Mouse (Mus musculus) intestine, postnatal 0 days (tissue): ENCODE results near the gene Pafah2. TPM values are rescaled to one million over a fixed set of nuclear protein-coding genes. Genes with fewer than 3 reads are reported as not detected.
A peak's percentile ranks its signal among the peaks of the same experiment; 100 is the strongest.

Experiments used
- ATAC-seq: fragments of 200-750 bp; cut with Nextera tagmentation; 2 replicates; pipeline ENCODE4 v1.8.0; 2017; ENCODE audit warnings: mild to moderate bottlenecking, moderate TSS enrichment, moderate library complexity
- H3K27ac ChIP-seq: fragments of 300-500 bp; sonication (generic); 2 replicates; pipeline ENCODE4 v1.5.1; 2014; ENCODE audit warnings: mild to moderate bottlenecking, low read depth, low read length, moderate library complexity
- H3K27me3 ChIP-seq: fragments of 300-500 bp; sonication (generic); replicated peaks from 2 replicates; pipeline ENCODE4 v1.6.1; 2014; ENCODE audit warnings: low read length, mixed read lengths; ENCODE audit not compliant: control insufficient read depth, insufficient read depth
- H3K36me3 ChIP-seq: fragments of 300-500 bp; sonication (generic); 2 replicates; pipeline ENCODE4 v1.6.1; 2014; ENCODE audit warnings: mild to moderate bottlenecking, moderate library complexity; ENCODE audit not compliant: control insufficient read depth, insufficient read depth
- H3K4me1 ChIP-seq: fragments of 300-500 bp; sonication (generic); replicated peaks from 2 replicates; pipeline ENCODE4 v1.6.1; 2014; ENCODE audit warnings: antibody characterized with exemption, low read length, mixed read lengths; ENCODE audit not compliant: control insufficient read depth, insufficient read depth
- H3K4me2 ChIP-seq: fragments of 300-500 bp; sonication (generic); replicated peaks from 2 replicates; pipeline ENCODE4 v1.6.1; 2014; ENCODE audit warnings: low read depth, mild to moderate bottlenecking, moderate library complexity
- H3K4me3 ChIP-seq: fragments of 300-500 bp; sonication (generic); 2 replicates; pipeline ENCODE4 v1.5.1; 2014; ENCODE audit warnings: low read depth, low read length
- H3K9ac ChIP-seq: fragments of 300-500 bp; sonication (generic); 2 replicates; pipeline ENCODE4 v1.6.1; 2014; ENCODE audit warnings: mild to moderate bottlenecking, low read depth, low read length
- H3K9me3 ChIP-seq: fragments of 300-500 bp; sonication (generic); 2 replicates; pipeline ENCODE4 v1.6.1; 2016; ENCODE audit warnings: mixed run types; ENCODE audit not compliant: control insufficient read depth
- CTCF ChIP-seq: sonication (generic); IDR thresholded peaks from 2 replicates; pipeline ENCODE4 v1.5.1; 2016; ENCODE audit warnings: low read depth, mild to moderate bottlenecking, control low read depth, antibody characterized with exemption, moderate library complexity
- WGBS: fragments of 180-500 bp; shearing (Covaris S2); extraction: QIAGEN DNeasy Blood & Tissue Kit; methylation state at CpG from one replicate; pipeline ENCODE4 v1.1.7; 2014; 5-methylcytosine and 5-hydroxymethylcytosine counted together
- polyA plus RNA-seq: library from polyadenylated mRNA; unstranded; fragments of >200 nt; fragmentation: Nextera tagmentation; extraction: Ambion mirVana; gene quantifications from 2 replicates; pipeline ENCODE4 v1.2.1, GENCODE M21; 2015

Gene Pafah2
- polyA plus RNA-seq, result 39.8 and 49.2 TPM in 2 replicates

DNA sequence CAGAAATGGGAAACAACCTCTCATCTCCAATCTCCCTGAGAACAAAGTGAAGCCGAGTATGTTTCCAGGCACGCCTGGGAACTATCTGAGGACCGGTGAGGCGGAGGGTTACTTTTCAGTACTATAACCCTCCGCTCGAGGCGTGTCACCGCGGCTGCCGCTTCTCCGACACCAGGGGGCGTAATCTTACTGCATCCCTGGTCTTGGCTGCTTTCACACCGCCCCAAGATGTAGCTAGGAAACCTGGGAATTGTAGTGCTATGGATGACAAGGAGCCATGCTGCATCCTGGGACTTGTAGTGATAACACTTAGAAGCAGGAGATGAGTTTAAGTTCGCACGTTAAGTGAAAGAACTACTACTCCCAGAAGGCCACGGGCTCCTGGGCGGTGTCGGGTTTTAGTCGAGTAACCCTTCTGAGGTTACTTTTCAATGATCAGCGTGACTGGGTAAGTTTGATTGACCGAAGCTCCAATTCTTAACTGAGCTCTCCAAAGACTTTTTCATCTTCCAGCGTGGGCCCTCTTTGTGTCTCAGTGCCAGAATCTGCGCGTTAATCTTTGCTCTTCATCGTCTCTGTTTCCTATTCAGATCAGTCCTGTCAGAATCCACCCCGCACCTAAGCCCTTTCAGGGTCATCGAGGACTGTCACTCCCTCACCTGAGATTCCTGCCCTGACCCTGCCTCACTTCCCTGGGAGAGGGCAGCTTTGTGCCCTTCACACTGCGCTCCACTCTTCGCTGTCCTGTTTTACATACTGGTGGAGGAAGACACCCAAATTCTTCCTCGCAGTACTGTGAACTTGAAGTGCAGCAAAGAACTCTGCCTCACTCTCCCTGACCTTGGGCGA is at the start of gene Pafah2:
TSS of gene Pafah2 (plus strand) at position 344 of the 849 bp plus-strand sequence.
- under 1% methylated on average over 31 of the region's 31 CpGs for whole genome bisulfite sequencing
- no peaks in the 10 kb centered on the region; the same call in none of the 2 replicates for H3K4me1 ChIP-seq
- peak within 1 kb of the TSS; percentile 53 for H3K9ac ChIP-seq
- peak; percentile 91 for ATAC-seq
- H3K36me3 ChIP-seq, result no peaks in the 10 kb centered on the region
- no peaks in the 10 kb centered on the region for H3K9me3 ChIP-seq
- H3K27ac ChIP-seq, result peak within 1 kb of the TSS; percentile 90
- no peaks in the 10 kb centered on the region for H3K27me3 ChIP-seq
- peak; percentile 100 for TF ChIP-seq CTCF
- H3K4me3 ChIP-seq, result peak within 1 kb of the TSS; percentile 46
- H3K4me2 ChIP-seq, result peak within 1 kb of the TSS; percentile 83

DNA sequence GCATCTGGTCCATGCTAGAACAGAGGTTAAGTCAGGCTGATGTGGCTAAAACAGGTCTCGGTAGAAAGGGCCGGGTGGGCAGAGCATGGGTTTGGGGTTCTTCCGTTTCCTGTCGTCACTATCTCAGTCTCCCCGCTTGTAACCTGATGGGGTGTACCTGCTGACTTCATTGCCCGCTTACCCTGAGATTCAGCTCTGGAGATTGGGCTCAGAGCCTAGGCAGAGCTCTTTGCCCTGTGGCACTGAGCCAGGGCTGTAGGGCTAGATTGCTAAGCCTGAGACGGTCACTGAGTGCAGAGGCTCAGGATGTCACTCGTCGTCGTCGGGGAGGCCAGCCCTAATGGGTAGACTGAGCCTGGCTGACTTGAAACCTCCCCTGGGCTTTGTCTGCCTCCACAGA is 48.0 kb upstream of the Pafah2 start:
- Histone ChIP-seq H3K9me3 (no peaks in the 10 kb centered on the region), H3K4me3 (no peak overlapping the region), H3K27me3 (peaks cover under 1% of the 10 kb centered on the region), H3K9ac (0 out of 2 replicates have a peak overlapping the region, but pooled peaks have one; percentile 3), H3K27ac (no peak overlapping the region), H3K36me3 (peaks cover 15% of the 10 kb centered on the region; the same call in 1 of the 2 replicates), H3K4me1 (peaks cover 10% of the 10 kb centered on the region; the same call in 1 of the 2 replicates), H3K4me2 (no peak overlapping the region)
- ATAC-seq, result no peak
- 58% methylated on average over 11 of the region's 11 CpGs for WGBS
- TF ChIP-seq CTCF, result no peak

DNA sequence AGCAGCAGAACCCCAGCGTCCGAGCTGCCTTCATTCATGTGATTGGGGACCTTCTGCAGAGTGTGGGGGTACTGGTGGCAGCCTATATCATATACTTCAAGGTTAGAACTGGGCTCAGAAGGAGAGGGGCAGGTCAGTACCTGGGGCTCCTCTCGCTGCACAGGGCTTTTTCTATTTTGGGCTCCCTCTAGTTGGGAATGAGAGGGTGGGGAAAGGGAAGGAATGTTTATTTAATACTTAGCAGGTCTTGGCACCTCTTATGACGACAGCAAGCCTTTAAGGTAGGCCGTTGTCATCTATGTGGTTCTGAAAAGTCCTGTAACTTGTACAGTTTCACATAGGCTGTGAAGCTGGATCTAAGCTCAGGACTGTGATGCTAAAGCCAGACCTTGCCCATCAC is 47.6 kb upstream of the Pafah2 start:
- H3K36me3 ChIP-seq, result peaks cover 15% of the 10 kb centered on the region; the same call in 1 of the 2 replicates
- H3K27me3 ChIP-seq, result no peaks in the 10 kb centered on the region; the same call in 1 of the 2 replicates
- no peak overlapping the region for H3K27ac ChIP-seq
- no peak overlapping the region for H3K4me2 ChIP-seq
- TF ChIP-seq CTCF, result no peak
- no peak overlapping the region for H3K4me3 ChIP-seq
- ATAC-seq, result no peak
- 74% methylated on average over 5 of the region's 5 CpGs for WGBS
- peaks cover 10% of the 10 kb centered on the region; the same call in 1 of the 2 replicates for H3K4me1 ChIP-seq
- no peaks in the 10 kb centered on the region for H3K9me3 ChIP-seq
- H3K9ac ChIP-seq, result 0 out of 2 replicates have a peak overlapping the region, but pooled peaks have one; percentile 3

GRCm38 (mm10) chr4:134349829-134350228 is 46.3 kb upstream of the Pafah2 start:
- 84% methylated on average over 7 of the region's 7 CpGs for WGBS
- Histone ChIP-seq H3K9me3 (no peaks in the 10 kb centered on the region), H3K9ac (no peak overlapping the region), H3K4me3 (no peak overlapping the region), H3K27me3 (no peaks in the 10 kb centered on the region), H3K27ac (no peak overlapping the region), H3K36me3 (peaks cover 15% of the 10 kb centered on the region; the same call in 1 of the 2 replicates), H3K4me1 (peaks cover 13% of the 10 kb centered on the region), H3K4me2 (no peak overlapping the region)
- ATAC-seq, result no peak
- TF ChIP-seq CTCF, result no peak

DNA sequence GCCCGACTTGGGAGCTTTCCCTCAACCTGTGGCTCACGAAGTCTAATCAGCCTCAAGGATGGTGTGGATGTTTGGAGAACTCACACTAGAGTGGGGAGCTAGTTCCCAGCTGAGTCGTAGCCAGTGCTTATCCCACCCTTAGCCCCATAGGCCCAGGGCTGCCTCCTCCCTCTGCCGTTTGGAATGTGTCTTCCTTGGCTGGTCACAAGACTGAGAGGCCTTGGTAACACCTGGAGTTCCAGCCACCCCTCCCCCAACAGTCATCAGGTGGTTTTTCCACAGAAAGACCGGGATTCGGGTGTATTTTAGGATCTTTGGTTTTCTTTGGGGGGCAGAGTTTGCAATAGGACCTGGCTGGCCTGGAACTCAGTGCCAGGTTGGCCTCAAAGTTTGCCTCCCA is 45.5 kb upstream of the Pafah2 start:
- no peak overlapping the region for H3K4me3 ChIP-seq
- no peaks in the 10 kb centered on the region for H3K27me3 ChIP-seq
- no peak for TF ChIP-seq CTCF
- no peak overlapping the region for H3K9ac ChIP-seq
- ATAC-seq, result no peak
- no peaks in the 10 kb centered on the region for H3K9me3 ChIP-seq
- no peak overlapping the region for H3K4me2 ChIP-seq
- H3K36me3 ChIP-seq, result peaks cover 15% of the 10 kb centered on the region; the same call in 1 of the 2 replicates
- H3K4me1 ChIP-seq, result peaks cover 16% of the 10 kb centered on the region
- WGBS, result 80% methylated on average over 6 of the region's 6 CpGs
- H3K27ac ChIP-seq, result no peak overlapping the region
